Mouse (Mus musculus) spleen, adult 2 months (tissue): ENCODE data around the gene Slit3.

Experiments
- CTCF ChIP-seq: fragments of 200-500 bp; IDR thresholded peaks from 2 replicates; pipeline ENCODE4 v1.5.1; 2011; ENCODE audit warnings: mild to moderate bottlenecking, inconsistent platforms; ENCODE audit not compliant: insufficient read depth, insufficient read length, insufficient replicate concordance; ENCODE audit errors: extremely low read depth
- POLR2A ChIP-seq: fragments of 200-500 bp; IDR thresholded peaks from 2 replicates; pipeline ENCODE4 v1.6.1; 2011; ENCODE audit warnings: low read depth, low read length, inconsistent platforms

- TF ChIP-seq POLR2A (no peak), CTCF (no peak)
Measured at GRCm38 (mm10) chr11:35626161-35626885, 505.3 kb downstream of the Slit3 start.
